Mouse (Mus musculus): ENCODE results near the gene Iqschfp.

DNA sequence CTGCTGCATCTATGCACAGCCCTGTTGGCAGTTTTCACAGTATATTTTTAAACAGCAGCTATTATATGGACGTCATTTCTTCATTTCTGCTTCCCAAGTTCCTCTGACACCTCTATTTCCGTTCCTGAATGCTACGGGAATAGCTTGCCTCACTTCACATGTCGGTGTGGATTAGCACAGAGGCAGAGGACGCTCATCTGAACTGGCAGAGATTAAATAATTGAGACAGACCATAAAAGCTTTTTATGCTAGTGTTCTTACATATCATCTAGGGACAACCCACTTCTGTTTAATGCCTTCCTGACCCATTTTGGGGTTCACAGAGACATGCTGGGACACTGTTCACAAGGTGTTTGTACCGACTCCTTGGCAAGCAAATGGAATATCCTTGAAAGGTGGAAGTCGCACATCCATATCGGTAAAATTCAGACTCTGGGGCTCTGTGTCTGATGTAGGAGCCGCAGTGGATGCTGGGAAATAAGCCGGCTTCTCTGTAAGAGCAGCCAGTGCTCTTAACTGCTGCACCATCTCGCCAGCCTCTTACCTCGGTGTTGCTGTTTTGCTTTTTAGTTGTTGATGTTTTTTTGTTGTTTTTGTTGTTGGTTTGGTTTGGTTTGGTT lies 783.3 kb downstream of the Iqschfp start:
- TF ChIP-seq CTCF (IDR thresholded peaks at IDR 0.05) (no peak), EP300 (IDR thresholded peaks at IDR 0.05) (no peak)

All from lung, postnatal 0 days (tissue).